Mouse (Mus musculus) adipocyte (in vitro differentiated cells): ENCODE data around the gene Hsd11b2.
A peak's percentile ranks its signal among the peaks of the same experiment; 100 is the strongest.

Experiments
- DNase-seq: peaks from one replicate; pipeline ENCODE4 v3.0.0-alpha.2; 2016; ENCODE audit warnings: low spot score

The Hsd11b2 gene

GRCm38 (mm10) chr8:105518436-105519313, at the start of gene Hsd11b2:
Gene Hsd11b2 (plus strand): TSS chr8:105518755.
- DNase-seq = no peak

- no peak for DNase-seq
These were observed 49.4 kb upstream of the Hsd11b2 start for GRCm38 (mm10) chr8:105469041-105469695.

GRCm38 (mm10) chr8:105469816-105470215, 48.7 kb upstream of the Hsd11b2 start:
- no peak for DNase-seq

GRCm38 (mm10) chr8:105470262-105470661, 48.3 kb upstream of the Hsd11b2 start:
- DNase-seq = no peak

GRCm38 (mm10) chr8:105470681-105471313, 47.8 kb upstream of the Hsd11b2 start:
- no peak for DNase-seq

- DNase-seq = no peak
These were observed 47.1 kb upstream of the Hsd11b2 start, which contains the start of gene Tppp3 for GRCm38 (mm10) chr8:105471314-105472015. Gene Tppp3 (minus strand): TSS chr8:105471526.

- no peak for DNase-seq
These were observed 46.1 kb upstream of the Hsd11b2 start for GRCm38 (mm10) chr8:105472414-105472932.

- DNase-seq = no peak
These were observed 45.6 kb upstream of the Hsd11b2 start for GRCm38 (mm10) chr8:105472983-105473382.

GRCm38 (mm10) chr8:105473816-105474606, 44.5 kb upstream of the Hsd11b2 start:
- DNase-seq = peak; percentile 43

GRCm38 (mm10) chr8:105474680-105475079, 43.9 kb upstream of the Hsd11b2 start:
- DNase-seq = no peak

GRCm38 (mm10) chr8:105475254-105475653, 43.3 kb upstream of the Hsd11b2 start:
- no peak for DNase-seq

GRCm38 (mm10) chr8:105475742-105476141, 42.8 kb upstream of the Hsd11b2 start:
- DNase-seq = no peak

GRCm38 (mm10) chr8:105476161-105476560, 42.4 kb upstream of the Hsd11b2 start:
- no peak for DNase-seq

- DNase-seq = peak; percentile 42
These were observed 41.7 kb upstream of the Hsd11b2 start for GRCm38 (mm10) chr8:105476628-105477413.

GRCm38 (mm10) chr8:105477792-105478191, 40.8 kb upstream of the Hsd11b2 start:
- DNase-seq = no peak

GRCm38 (mm10) chr8:105481013-105481412, 37.5 kb upstream of the Hsd11b2 start:
- DNase-seq = no peak

- DNase-seq = peak; percentile 54
These were observed 37.1 kb upstream of the Hsd11b2 start for GRCm38 (mm10) chr8:105481453-105481852.

- DNase-seq = no peak
These were observed 36.4 kb upstream of the Hsd11b2 start for GRCm38 (mm10) chr8:105482123-105482522.

GRCm38 (mm10) chr8:105483212-105484029, 35.1 kb upstream of the Hsd11b2 start:
- DNase-seq = peak; percentile 80
